Mouse (Mus musculus) embryonic fibroblast, embryonic 13.5 days (primary cell): Measurements from ENCODE around the gene Ptprd.

Source experiments
- CTCF ChIP-seq: IDR thresholded peaks from 2 replicates; pipeline ENCODE4 v1.5.1; 2011; ENCODE audit warnings: mild to moderate bottlenecking, control low read depth, low read length, moderate library complexity, borderline replicate concordance; ENCODE audit not compliant: insufficient read depth
- POLR2A ChIP-seq: IDR thresholded peaks from 2 replicates; pipeline ENCODE4 v1.6.1; 2011; ENCODE audit warnings: low read depth, mild to moderate bottlenecking, control low read depth, low read length, moderate library complexity

GRCm38 (mm10) chr4:78211529-78212494 is at the start of gene Ptprd:
- TF ChIP-seq CTCF, result no peak
- TF ChIP-seq POLR2A, result no peak
